In the genomic region with DNA sequence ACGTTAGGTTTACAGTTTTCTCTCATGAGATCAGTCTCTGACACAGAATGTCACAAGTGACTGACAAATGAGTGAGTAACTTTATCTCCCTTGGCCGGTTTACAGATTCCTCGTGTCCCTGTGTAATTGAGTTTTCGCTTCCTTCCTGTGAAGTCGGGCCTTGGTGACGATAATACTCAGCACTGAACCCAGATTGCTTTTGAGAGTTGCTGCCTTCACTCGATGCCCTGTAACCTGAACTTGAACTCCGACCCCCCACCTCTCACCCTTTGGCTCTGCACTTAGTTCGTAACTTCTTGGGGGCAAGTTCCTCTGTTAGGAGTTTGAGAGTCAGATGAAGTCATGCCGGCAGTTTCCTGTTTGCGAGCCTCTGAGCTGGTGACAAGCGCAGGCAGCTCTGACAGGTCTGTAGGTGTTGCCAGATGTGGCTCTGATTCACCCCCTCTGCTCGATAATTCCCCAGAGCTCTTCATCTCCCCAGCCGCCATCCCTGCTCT, we compare ENCODE assay signal across 8 mouse cellular contexts.
DNase-seq lines count a peak whose midpoint lies in the region; ATAC-seq and TF ChIP-seq lines count a peak whose summit lies in the region.

No protein-coding gene starts in this region.

- TF ChIP-seq EP300 in heart, adult 2 months (IDR thresholded peaks at IDR 0.05; ENCODE audit: insufficient read depth, low read depth, low read length) = no peak

- no peak for TF ChIP-seq POLR2A in heart, adult 2 months (IDR thresholded peaks at IDR 0.05; ENCODE audit: insufficient read depth, low read depth, low read length)

- ATAC-seq in heart, embryonic 15.5 days (replicated peaks; ENCODE audit: insufficient number of reproducible peaks, insufficient read depth, low FRiP score, low read depth) = 0 out of 2 replicates have a peak, but pooled peaks have one; percentile 28
- ATAC-seq in monocyte, adult 5-6 weeks (replicated peaks; ENCODE audit: insufficient number of reproducible peaks, low FRiP score, low TSS enrichment, poor library complexity, severe bottlenecking) = peak; percentile 68
- ATAC-seq in hindbrain, embryonic 11.5 days (ENCODE audit: low FRiP score) = no peak
- no peak for ATAC-seq in liver, embryonic 11.5 days (replicated peaks; ENCODE audit: low FRiP score)

- no peak for TF ChIP-seq CTCF in heart, adult 2 months (IDR thresholded peaks at IDR 0.05)

- no peaks in the 10 kb centered on the region for H3K27me3 ChIP-seq in heart, adult 2 months (ENCODE audit: control insufficient read depth, insufficient read depth, low read length)
- H3K27me3 ChIP-seq in heart, embryonic 15.5 days = no peaks in the 10 kb centered on the region
- H3K27me3 ChIP-seq in hindbrain, embryonic 11.5 days (ENCODE audit: control insufficient read depth, insufficient read depth, low read length) = no peaks in the 10 kb centered on the region
- H3K27me3 ChIP-seq in liver, embryonic 11.5 days (replicated peaks; ENCODE audit: control insufficient read depth, insufficient read depth, low read length) = no peaks in the 10 kb centered on the region; the same call in 1 of the 2 replicates

- H3K9me3 ChIP-seq in heart, embryonic 15.5 days (replicated peaks) = no peaks in the 10 kb centered on the region
- H3K9me3 ChIP-seq in hindbrain, embryonic 11.5 days (ENCODE audit: control insufficient read depth, low read length) = no peaks in the 10 kb centered on the region
- H3K9me3 ChIP-seq in liver, embryonic 11.5 days (ENCODE audit: control insufficient read depth, low read length) = no peaks in the 10 kb centered on the region

- H3K79me2 ChIP-seq in heart, adult 2 months (replicated peaks; ENCODE audit: control insufficient read depth, insufficient read depth, low read length) = no peaks in the 10 kb centered on the region

- H3K36me3 ChIP-seq in heart, adult 2 months (ENCODE audit: control insufficient read depth, insufficient read depth, low read length) = no peaks in the 10 kb centered on the region
- H3K36me3 ChIP-seq in heart, embryonic 15.5 days = no peaks in the 10 kb centered on the region
- H3K36me3 ChIP-seq in hindbrain, embryonic 11.5 days (ENCODE audit: control insufficient read depth, insufficient read depth, low read length) = no peaks in the 10 kb centered on the region
- H3K36me3 ChIP-seq in liver, embryonic 11.5 days (ENCODE audit: control insufficient read depth, insufficient read depth, low read length) = no peaks in the 10 kb centered on the region

- no peak overlapping the region; the same call in 1 of the 2 replicates for H3K9ac ChIP-seq in heart, adult 2 months (ENCODE audit: low read depth, low read length)
- peak overlapping the region; percentile 28; the same call in 1 of the 2 replicates for H3K9ac ChIP-seq in heart, embryonic 15.5 days
- no peak overlapping the region for H3K9ac ChIP-seq in hindbrain, embryonic 11.5 days (ENCODE audit: low read depth, low read length)
- H3K9ac ChIP-seq in liver, embryonic 11.5 days (ENCODE audit: low read depth, low read length) = no peak overlapping the region

- peak; percentile 47 to 58 for DNase-seq in heart, adult 2 months
- no peak for DNase-seq in heart, postnatal 36 days
- peak; percentile 30 for DNase-seq in MN1 (ENCODE audit: low spot score)
- DNase-seq in hindbrain, embryonic 11.5 days (ENCODE audit: low spot score) = no peak
- DNase-seq in yolk sac, embryonic 10.5 days (ENCODE audit: low spot score) = no peak
- no peak for DNase-seq in liver, embryonic 11.5 days (ENCODE audit: low spot score)

- peak overlapping the region; percentile 54 for H3K27ac ChIP-seq in heart, adult 2 months
- peak overlapping the region; percentile 47 for H3K27ac ChIP-seq in heart, embryonic 15.5 days
- H3K27ac ChIP-seq in hindbrain, embryonic 11.5 days (ENCODE audit: low read depth, low read length) = no peak overlapping the region
- H3K27ac ChIP-seq in liver, embryonic 11.5 days (ENCODE audit: low read depth, low read length) = no peak overlapping the region

- H3K4me3 ChIP-seq in heart, adult 2 months = peak overlapping the region; percentile 17; the same call in 1 of the 2 replicates
- no peak overlapping the region for H3K4me3 ChIP-seq in heart, embryonic 15.5 days
- H3K4me3 ChIP-seq in hindbrain, embryonic 11.5 days (ENCODE audit: low read depth, low read length) = no peak overlapping the region
- no peak overlapping the region for H3K4me3 ChIP-seq in liver, embryonic 11.5 days (ENCODE audit: low read depth, low read length)

- H3K4me2 ChIP-seq in heart, embryonic 15.5 days = peak overlapping the region; percentile 41
- no peak overlapping the region for H3K4me2 ChIP-seq in hindbrain, embryonic 11.5 days (replicated peaks; ENCODE audit: low read depth, low read length)
- H3K4me2 ChIP-seq in liver, embryonic 11.5 days = no peak overlapping the region; the same call in 1 of the 2 replicates

- peaks cover 24% of the 10 kb centered on the region for H3K4me1 ChIP-seq in heart, adult 2 months (ENCODE audit: control insufficient read depth, insufficient read depth, low read length)
- H3K4me1 ChIP-seq in heart, embryonic 15.5 days (replicated peaks) = peaks cover 52% of the 10 kb centered on the region
- peaks cover 21% of the 10 kb centered on the region for H3K4me1 ChIP-seq in hindbrain, embryonic 11.5 days (replicated peaks; ENCODE audit: control insufficient read depth, insufficient read depth, low read length)
- H3K4me1 ChIP-seq in liver, embryonic 11.5 days (replicated peaks; ENCODE audit: control insufficient read depth, insufficient read depth, low read length) = peaks cover 11% of the 10 kb centered on the region; the same call in 1 of the 2 replicates

- 19% methylated on average over 14 of the region's 14 CpGs for WGBS in heart, adult 2 months
- WGBS in heart, embryonic 15.5 days = 14% methylated on average over 14 of the region's 14 CpGs
- 64% methylated on average over 14 of the region's 14 CpGs for WGBS in hindbrain, embryonic 11.5 days
- 21% methylated on average over 14 of the region's 14 CpGs for WGBS in liver, embryonic 11.5 days

- intact Hi-C loops in heart, adult 2 months (cut with DNase I) = no loop called here
- intact Hi-C loops in heart, postnatal 36 days (cut with DNase I) = no loop called here

Comparison
In these comparisons a context has a peak if more than half of its experiments do, and no peak if none do; other contexts are left out.
1. DNase-seq: peak in heart, adult 2 months (2 of 2) and MN1 (single experiment); none in heart, postnatal 36 days (0 of 2), hindbrain, embryonic 11.5 days (single experiment), yolk sac, embryonic 10.5 days (single experiment) and liver, embryonic 11.5 days (single experiment).
2. H3K27ac ChIP-seq: peak in heart, adult 2 months (single experiment) and heart, embryonic 15.5 days (single experiment); none in hindbrain, embryonic 11.5 days (single experiment) and liver, embryonic 11.5 days (single experiment).
3. ATAC-seq: peak in heart, embryonic 15.5 days (single experiment) and monocyte, adult 5-6 weeks (single experiment); none in hindbrain, embryonic 11.5 days (single experiment) and liver, embryonic 11.5 days (single experiment).